Mouse (Mus musculus): ENCODE measurements around the gene Palld. TPM values are rescaled to one million over a fixed set of nuclear protein-coding genes. Genes with fewer than 3 reads are reported as not detected.

Gene Palld
- total RNA-seq, 2 experiments from 2014 or later, result 91.3 to 94.6 TPM

DNA sequence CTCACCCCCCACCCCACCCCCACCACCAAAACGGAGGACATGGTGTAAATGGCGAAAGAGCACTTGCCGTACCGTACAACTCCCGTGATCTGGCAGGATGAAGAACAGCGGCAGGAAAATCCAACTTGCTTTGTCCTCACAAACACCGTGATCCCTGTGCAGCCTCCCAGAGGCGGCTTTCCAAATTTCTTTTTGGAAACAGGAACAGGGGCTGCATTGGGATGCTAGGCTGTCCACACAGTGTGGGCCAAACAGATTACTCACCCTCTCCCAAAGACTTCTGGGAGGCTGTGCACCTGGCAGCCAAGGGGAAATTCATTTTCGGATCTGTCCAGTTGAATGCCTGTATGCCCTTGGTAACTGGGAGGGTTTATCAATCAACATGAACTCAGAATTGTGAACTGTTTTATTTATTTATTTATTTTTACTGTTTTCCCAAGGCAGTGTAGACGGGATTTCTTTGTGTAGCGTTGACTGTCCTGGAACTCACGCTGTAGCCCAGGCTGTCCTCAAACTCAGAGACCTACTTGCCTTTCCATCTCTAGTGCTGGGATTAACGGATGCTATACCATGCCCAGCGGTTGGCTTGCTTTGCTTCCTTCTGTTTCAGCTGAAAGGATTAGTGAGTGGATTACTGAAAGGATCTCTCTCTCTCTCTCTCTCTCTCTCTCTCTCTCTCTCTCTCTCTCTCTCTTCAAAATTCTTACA lies 422.1 kb downstream of the Palld start:
- DNase-seq, result no peak
- intact Hi-C loops (cut with DNase I), result loop anchor here (5.0 kb wide), 1 partner anchor 253 kb away; no protein-coding TSS in a partner anchor

GRCm38 (mm10) chr8:61479506-61480214 lies 422.8 kb downstream of the Palld start:
- intact Hi-C loops (cut with DNase I), result loop anchor here (5.0 kb wide), 1 partner anchor 252 kb away; no protein-coding TSS in a partner anchor
- DNase-seq, result peak; percentile 41 to 42

DNA sequence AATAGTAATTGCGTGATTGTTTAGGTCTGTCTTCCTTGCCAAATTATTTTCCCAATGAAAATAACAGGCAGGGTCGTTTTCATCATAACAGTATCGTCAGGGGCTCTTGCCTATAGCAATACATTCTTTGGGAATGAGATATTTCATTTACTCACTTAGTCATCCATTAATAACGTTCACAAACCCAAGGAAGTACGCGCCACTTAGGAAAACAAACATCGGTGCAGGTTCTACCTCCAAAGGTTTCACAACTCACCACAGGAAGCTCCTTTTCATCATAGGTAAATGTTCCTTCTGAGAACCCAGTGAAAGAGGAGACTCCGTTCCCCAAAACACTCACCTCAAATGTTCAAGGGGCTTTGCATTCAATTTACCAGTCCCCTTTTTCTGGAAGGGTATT lies 423.7 kb downstream of the Palld start:
- intact Hi-C loops (cut with DNase I), result no loop called here
- DNase-seq, result no peak

DNA sequence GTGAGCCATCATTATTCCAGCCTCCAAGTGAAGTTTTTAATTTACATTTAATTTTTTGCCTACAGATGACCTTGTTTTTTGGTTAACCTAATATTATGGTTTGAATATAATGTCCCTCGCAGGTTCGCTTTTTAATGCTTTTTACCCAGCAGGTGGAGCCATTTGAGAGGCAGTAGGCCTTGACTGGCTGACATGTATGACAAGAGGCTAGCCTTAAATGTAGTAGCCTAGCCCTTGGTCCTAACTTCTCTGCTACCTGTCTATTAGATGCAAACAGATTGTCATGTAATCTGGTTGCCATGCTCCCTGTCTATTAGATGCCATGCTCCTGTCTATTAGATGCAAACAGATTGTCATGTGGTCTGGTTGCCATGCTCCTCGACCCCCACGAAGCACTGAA lies 424.3 kb downstream of the Palld start:
- intact Hi-C loops (cut with DNase I), result no loop called here
- DNase-seq, result no peak

DNA sequence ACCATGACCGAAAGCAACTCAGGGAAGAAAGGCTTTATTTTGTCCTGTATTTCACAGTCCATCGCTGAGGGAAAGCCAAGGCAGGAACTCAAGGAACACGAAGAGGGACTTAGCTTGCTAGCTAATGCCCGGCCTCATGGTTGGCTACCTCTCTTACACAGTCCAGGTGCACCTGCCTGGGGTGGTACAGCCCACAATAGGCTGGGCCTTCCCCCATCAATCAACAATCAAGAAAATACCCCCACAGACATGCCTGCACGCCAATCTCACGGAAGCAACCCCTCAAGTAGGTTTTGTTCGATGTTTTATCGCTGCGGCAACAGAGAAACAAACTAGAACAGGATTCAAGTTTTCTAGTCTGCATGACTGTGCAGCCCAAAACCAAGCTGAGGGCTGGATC lies 426.3 kb downstream of the Palld start:
- intact Hi-C loops (cut with DNase I), result no loop called here
- no peak for DNase-seq

GRCm38 (mm10) chr8:61475251-61475673 lies 427.2 kb downstream of the Palld start:
- intact Hi-C loops (cut with DNase I), result no loop called here
- DNase-seq, result no peak

DNA sequence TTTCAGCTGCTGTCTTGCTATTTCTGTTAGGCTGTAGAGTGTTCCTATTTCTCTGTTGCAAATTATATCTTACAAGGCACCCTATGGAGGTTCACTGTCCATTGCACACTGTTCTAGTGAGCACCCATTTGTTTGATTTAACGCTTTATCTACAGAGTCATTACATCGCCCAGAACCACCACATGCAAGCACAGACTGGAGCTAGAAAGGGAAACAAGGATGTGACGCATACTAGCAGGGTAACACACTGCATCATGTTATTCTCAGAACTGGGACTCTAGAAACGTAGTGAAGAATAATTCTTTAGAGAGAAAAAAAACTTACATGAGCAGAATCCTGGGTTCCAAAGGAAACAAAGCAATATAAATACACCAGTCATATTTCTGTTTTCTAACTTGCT lies 432.3 kb downstream of the Palld start:
- intact Hi-C loops (cut with DNase I), result no loop called here

DNA sequence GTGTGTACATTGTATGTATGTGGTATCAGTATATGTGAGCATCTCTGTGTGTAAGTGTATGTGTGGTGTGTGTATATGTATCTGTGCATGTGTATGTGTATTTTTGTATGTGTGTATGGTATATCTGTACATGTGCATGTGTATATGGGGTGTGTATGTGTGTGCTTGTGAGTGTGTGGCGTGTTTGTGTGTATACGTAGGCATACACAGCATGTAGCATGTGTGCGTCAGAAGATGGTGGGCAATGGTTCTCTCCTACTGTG lies 435.0 kb downstream of the Palld start:
- intact Hi-C loops (cut with DNase I), result no loop called here
- no peak for DNase-seq

More for the DNA sequence above, 432.3 kb downstream of the Palld start:
- DNase-seq, result no peak

DNA sequence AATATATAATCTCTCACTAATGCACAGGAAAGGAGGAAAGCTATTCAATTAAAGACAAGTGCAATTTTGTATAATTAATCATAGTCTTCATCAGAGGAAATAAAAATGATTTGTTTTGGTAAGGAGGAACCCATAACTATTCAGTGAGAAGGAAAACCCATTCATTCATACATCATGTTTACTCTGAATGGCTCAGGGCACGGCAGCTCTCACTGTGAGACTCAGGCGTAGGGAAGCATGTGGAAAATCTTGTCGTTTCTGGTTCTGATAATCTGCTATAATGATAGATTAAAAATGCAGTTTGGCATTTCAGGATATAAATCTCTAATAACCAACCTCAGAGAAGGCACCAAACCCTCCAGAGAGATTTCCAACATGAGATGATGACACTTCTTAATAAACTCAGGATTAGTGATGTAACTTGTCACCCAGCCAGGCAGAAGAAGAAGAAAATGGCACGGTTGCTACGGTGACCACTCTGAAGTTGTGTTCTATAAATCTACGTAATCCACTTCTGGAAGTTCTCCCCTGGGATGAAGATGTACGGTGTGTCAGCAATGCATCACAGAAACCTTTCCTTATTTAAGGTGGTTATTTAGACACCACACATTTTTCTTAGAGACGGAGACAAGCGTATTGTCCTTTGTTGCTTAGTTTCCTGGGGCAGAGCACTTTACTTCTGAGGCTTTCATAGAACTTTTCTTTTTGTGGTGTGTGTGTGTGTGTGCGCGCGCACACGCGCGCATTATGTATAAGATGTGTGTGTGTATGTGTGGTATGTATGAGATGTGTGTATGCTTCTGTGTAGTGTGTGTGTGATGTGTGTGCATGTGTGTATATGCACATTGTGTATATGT lies 435.6 kb downstream of the Palld start:
- intact Hi-C loops (cut with DNase I), result no loop called here
- no peak for DNase-seq

GRCm38 (mm10) chr8:61464393-61464792 lies 438.1 kb downstream of the Palld start:
- DNase-seq, result no peak
- intact Hi-C loops (cut with DNase I), result no loop called here

DNA sequence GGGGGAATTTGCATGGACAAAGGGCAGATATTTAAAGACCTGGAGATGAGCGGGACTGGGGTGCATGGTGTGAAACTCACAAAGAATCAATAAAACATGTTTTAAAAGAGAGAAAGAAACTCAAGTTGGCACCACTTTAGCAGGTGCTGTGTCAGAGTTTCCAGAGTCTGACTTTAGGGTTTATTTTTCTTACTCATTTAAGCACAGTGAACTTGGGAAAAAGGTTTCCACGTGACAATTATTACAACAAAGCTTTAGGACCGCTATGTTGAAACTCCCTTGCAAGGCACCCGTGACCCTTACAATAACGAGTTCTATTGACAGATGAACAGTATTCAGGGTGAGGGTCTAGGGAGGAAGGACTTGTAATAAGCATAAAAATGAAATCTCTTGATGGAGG lies 440.3 kb downstream of the Palld start:
- intact Hi-C loops (cut with DNase I), result no loop called here
- DNase-seq, result no peak

Other genes starting within 250 kb of the Palld start
- gene Ddx60, start 25.4 kb upstream of the Palld start, total RNA-seq (2021), result 1 to 10 TPM; 1.1 to 1.6 TPM
- not detected for gene Anxa10, start 220.5 kb upstream of the Palld start, total RNA-seq (2021)

Measured in gastrocnemius, postnatal 36 days (tissue).